ENCODE assay signal across 27 mouse cellular contexts in the genomic region with DNA sequence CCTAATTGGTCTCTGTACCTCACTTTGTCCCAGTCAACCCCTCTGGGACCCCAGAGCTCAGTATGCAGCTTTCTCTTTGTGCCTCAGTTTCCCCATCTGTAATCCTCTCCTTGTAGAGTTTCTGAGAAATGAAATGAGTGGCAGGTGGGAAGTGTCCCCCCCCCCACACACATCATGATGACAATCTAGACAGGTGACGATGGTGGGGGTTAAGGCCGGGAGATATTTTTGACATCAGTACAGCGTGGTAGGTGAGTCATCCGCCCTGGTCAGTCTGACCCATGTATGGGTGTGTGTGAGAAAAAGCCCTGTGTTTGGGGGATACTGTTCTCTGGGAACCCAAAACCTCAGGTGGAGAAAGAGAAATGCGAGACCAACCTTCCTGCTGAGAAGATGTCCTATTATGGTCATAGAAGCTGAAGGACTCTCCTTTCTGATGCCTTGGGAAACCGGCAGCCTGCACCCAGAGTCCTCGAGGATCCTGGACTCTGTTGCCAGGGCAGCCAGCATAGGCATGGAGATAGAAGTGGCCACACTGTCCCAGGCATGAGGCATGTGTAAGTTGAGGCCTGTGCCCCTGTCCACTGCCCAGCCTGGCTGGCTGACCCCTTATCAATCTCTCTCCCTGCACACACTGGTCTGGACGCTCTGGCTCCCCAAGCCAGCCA. TPM values are rescaled to one million over a fixed set of nuclear protein-coding genes. Genes with fewer than 3 reads are reported as not detected.
DNase-seq lines count a peak whose midpoint lies in the region; ATAC-seq and TF ChIP-seq lines count a peak whose summit lies in the region.
"Had no signal": no experiment of that assay in that cellular context is flagged by ENCODE, and none has a peak within 500 bp of the region (broad histone marks: within the 10 kb centered on the region; RNA-seq: fewer than 3 reads in every experiment).

No protein-coding gene starts in this region.

- H3ac ChIP-seq in myocyte (ENCODE audit: control insufficient read depth, insufficient read length): no peak overlapping the region

- H3K4me2 ChIP-seq in heart, embryonic 13.5 days: no peak overlapping the region
- H3K4me2 ChIP-seq in intestine, embryonic 14.5 days (ENCODE audit: low read length): no peak overlapping the region
- H3K4me2 ChIP-seq in intestine, postnatal 0 days (replicated peaks; ENCODE audit: low read depth): no peak overlapping the region
- H3K4me2 ChIP-seq in myocyte (ENCODE audit: low read depth): peak overlapping the region; percentile 66
- H3K4me2 ChIP-seq: embryonic facial prominence, embryonic 13.5 days; forebrain, embryonic 12.5 days; limb, embryonic 12.5 days; liver, embryonic 15.5 days; lung, embryonic 14.5 days; midbrain, embryonic 13.5 days; neural tube, embryonic 15.5 days had no signal

- H3K27ac ChIP-seq in heart, embryonic 13.5 days (replicated peaks): peak overlapping the region; percentile 63
- 0 out of 2 replicates have a peak overlapping the region, but pooled peaks have one; percentile 89 for H3K27ac ChIP-seq in intestine, embryonic 14.5 days (ENCODE audit: low read depth)
- no peak overlapping the region for H3K27ac ChIP-seq in intestine, postnatal 0 days (ENCODE audit: low read depth, low read length)
- peak overlapping the region; percentile 7; the same call in 1 of the 2 replicates for H3K27ac ChIP-seq in embryonic fibroblast, embryonic 13.5 days (ENCODE audit: insufficient read depth, low read length)
- H3K27ac ChIP-seq: embryonic facial prominence, embryonic 13.5 days; forebrain, embryonic 12.5 days; limb, embryonic 12.5 days; liver, embryonic 15.5 days; midbrain, embryonic 13.5 days; neural tube, embryonic 15.5 days had no signal

- peaks cover 24% of the 10 kb centered on the region for H3K36me3 ChIP-seq in heart, embryonic 13.5 days
- H3K36me3 ChIP-seq in intestine, embryonic 14.5 days (ENCODE audit: control insufficient read depth, insufficient read depth, low read length): no peaks in the 10 kb centered on the region
- H3K36me3 ChIP-seq in intestine, postnatal 0 days (ENCODE audit: control insufficient read depth, insufficient read depth): no peaks in the 10 kb centered on the region
- H3K36me3 ChIP-seq in myocyte (ENCODE audit: control insufficient read depth, insufficient read depth): no peaks in the 10 kb centered on the region
- H3K36me3 ChIP-seq: embryonic facial prominence, embryonic 13.5 days; forebrain, embryonic 12.5 days; limb, embryonic 12.5 days; liver, embryonic 15.5 days; midbrain, embryonic 13.5 days; neural tube, embryonic 15.5 days had no signal

- H3K79me2 ChIP-seq in myocyte (ENCODE audit: control insufficient read depth, insufficient read depth): peaks cover 21% of the 10 kb centered on the region

- DNase-seq in heart, adult 11 months: no peak
- no peak for DNase-seq in intestine, embryonic 14.5 days (ENCODE audit: low spot score)
- DNase-seq: adrenal gland, adult 2 months; adrenal gland, postnatal 36 days; B cell, adult 2 months; cerebellum, adult 18-20 months; cerebellum, postnatal 10 days; forebrain, postnatal 0 days; gastrocnemius, postnatal 10 days; kidney, adult 11 months; kidney, postnatal 14 days; lung, embryonic 14.5 days; retina, postnatal 1 day; right cerebral cortex, postnatal 14 days had no signal

- no peaks in the 10 kb centered on the region for H3K27me3 ChIP-seq in heart, embryonic 13.5 days (replicated peaks)
- H3K27me3 ChIP-seq in intestine, embryonic 14.5 days (replicated peaks; ENCODE audit: control insufficient read depth, insufficient read depth, low read length): no peaks in the 10 kb centered on the region
- no peaks in the 10 kb centered on the region for H3K27me3 ChIP-seq in intestine, postnatal 0 days (replicated peaks; ENCODE audit: control insufficient read depth, insufficient read depth, low read length)
- no peaks in the 10 kb centered on the region for H3K27me3 ChIP-seq in myocyte (ENCODE audit: control insufficient read depth, insufficient read depth, insufficient read length)
- H3K27me3 ChIP-seq: midbrain, embryonic 13.5 days had no signal

- peaks cover 75% of the 10 kb centered on the region for H3K4me1 ChIP-seq in heart, embryonic 13.5 days
- peaks cover 5% of the 10 kb centered on the region; the same call in 1 of the 2 replicates for H3K4me1 ChIP-seq in intestine, embryonic 14.5 days (replicated peaks; ENCODE audit: control insufficient read depth, insufficient read depth, low read length)
- H3K4me1 ChIP-seq in intestine, postnatal 0 days (replicated peaks; ENCODE audit: control insufficient read depth, insufficient read depth, low read length): no peaks in the 10 kb centered on the region
- H3K4me1 ChIP-seq in embryonic fibroblast, embryonic 13.5 days (ENCODE audit: control insufficient read depth, insufficient read depth, low read length): peaks cover 24% of the 10 kb centered on the region
- H3K4me1 ChIP-seq: forebrain, embryonic 12.5 days had no signal

- no peak for ATAC-seq in heart, embryonic 13.5 days (ENCODE audit: extremely low read depth, insufficient number of reproducible peaks, low FRiP score, low TSS enrichment)
- no peak for ATAC-seq in intestine, embryonic 14.5 days (replicated peaks; ENCODE audit: low FRiP score, low TSS enrichment, low read depth)
- no peak for ATAC-seq in intestine, postnatal 0 days
- ATAC-seq: activated CD4-positive, CD25-positive, alpha-beta regulatory T cell, adult 4 months; forebrain, postnatal 0 days; hindbrain, embryonic 16.5 days; midbrain, embryonic 13.5 days had no signal

- peak overlapping the region; percentile 67 for H3K9ac ChIP-seq in heart, embryonic 13.5 days
- no peak overlapping the region for H3K9ac ChIP-seq in intestine, embryonic 14.5 days (ENCODE audit: low read length)
- no peak overlapping the region for H3K9ac ChIP-seq in intestine, postnatal 0 days (ENCODE audit: low read depth, low read length)
- H3K9ac ChIP-seq: embryonic facial prominence, embryonic 13.5 days; forebrain, embryonic 12.5 days; forebrain, postnatal 0 days; limb, embryonic 12.5 days; liver, embryonic 15.5 days; lung, embryonic 14.5 days; midbrain, embryonic 13.5 days; neural tube, embryonic 15.5 days had no signal

- TF ChIP-seq CTCF in intestine, postnatal 0 days (IDR thresholded peaks at IDR 0.05; ENCODE audit: low read depth): no peak
- TF ChIP-seq CTCF in embryonic fibroblast, embryonic 13.5 days (IDR thresholded peaks at IDR 0.05; ENCODE audit: borderline replicate concordance, insufficient read depth, low read length): no peak

- TF ChIP-seq POLR2A in embryonic fibroblast, embryonic 13.5 days (IDR thresholded peaks at IDR 0.05; ENCODE audit: low read depth, low read length): no peak
- no peak for TF ChIP-seq POLR2A in myocyte (IDR thresholded peaks at IDR 0.05; ENCODE audit: insufficient read length, low read depth)

- no peak overlapping the region for H3K4me3 ChIP-seq in heart, embryonic 13.5 days
- no peak overlapping the region for H3K4me3 ChIP-seq in intestine, embryonic 14.5 days (ENCODE audit: low read depth, low read length)
- no peak overlapping the region for H3K4me3 ChIP-seq in intestine, postnatal 0 days (ENCODE audit: low read depth, low read length)
- H3K4me3 ChIP-seq in embryonic fibroblast, embryonic 13.5 days (ENCODE audit: insufficient read depth, low read length): no peak overlapping the region
- no peak overlapping the region for H3K4me3 ChIP-seq in myocyte
- H3K4me3 ChIP-seq: embryonic facial prominence, embryonic 13.5 days; erythroblast, embryonic 14.5 days; forebrain, embryonic 12.5 days; limb, embryonic 12.5 days; liver, embryonic 15.5 days; midbrain, embryonic 13.5 days; neural tube, embryonic 15.5 days had no signal

- 52% methylated on average over 8 of the region's 8 CpGs for WGBS in heart, embryonic 13.5 days
- WGBS in intestine, embryonic 14.5 days: 84% methylated on average over 8 of the region's 8 CpGs
- 82% methylated on average over 8 of the region's 8 CpGs for WGBS in intestine, postnatal 0 days

- 0 out of 2 replicates have a peak, but pooled peaks cover 5% of the 10 kb centered on the region for H3K9me3 ChIP-seq in heart, embryonic 13.5 days
- H3K9me3 ChIP-seq in intestine, embryonic 14.5 days (ENCODE audit: control insufficient read depth, low read length): 0 out of 2 replicates have a peak, but pooled peaks cover 2% of the 10 kb centered on the region
- no peaks in the 10 kb centered on the region for H3K9me3 ChIP-seq in intestine, postnatal 0 days (ENCODE audit: control insufficient read depth)
- H3K9me3 ChIP-seq: embryonic facial prominence, embryonic 13.5 days; forebrain, embryonic 12.5 days; liver, embryonic 15.5 days; midbrain, embryonic 13.5 days; neural tube, embryonic 15.5 days had no signal

TF ChIP-seq in myocyte, 11 proteins besides CTCF, POLR2A, EP300 and RAD21:
- TF ChIP-seq USF1 (IDR thresholded peaks at IDR 0.05; ENCODE audit: low read depth) (no peak), POLR2AphosphoS2 (IDR thresholded peaks at IDR 0.05; ENCODE audit: insufficient read length, low read depth) (no peak), MAX (IDR thresholded peaks at IDR 0.05; ENCODE audit: low read depth) (no peak), TCF3 (IDR thresholded peaks at IDR 0.05; ENCODE audit: insufficient read length, low read depth) (peak; percentile 5), MYOD1 (IDR thresholded peaks at IDR 0.05; ENCODE audit: control insufficient read depth in 1 of 3, insufficient read length in 2 of 3, low read depth in 2 of 3) (peak in 2 of 3 experiments; percentile 74 to 87), CEBPB (IDR thresholded peaks at IDR 0.05; ENCODE audit: insufficient read depth, poor library complexity, severe bottlenecking) (no peak), MYOG (IDR thresholded peaks at IDR 0.05; ENCODE audit: control insufficient read depth in 1 of 3, insufficient read depth in 1 of 3, insufficient read length in 2 of 3, low read depth in 2 of 3) (peak in 2 of 3 experiments; percentile 1 to 27), SRF (IDR thresholded peaks at IDR 0.05; ENCODE audit: control insufficient read depth, insufficient read length, low read depth) (peak; percentile 88), TCF12 (IDR thresholded peaks at IDR 0.05; ENCODE audit: insufficient read depth, poor library complexity, severe bottlenecking) (no peak), REST (IDR thresholded peaks at IDR 0.05; ENCODE audit: insufficient read depth, insufficient read length) (no peak), E2F4 (IDR thresholded peaks at IDR 0.05; ENCODE audit: insufficient read depth) (no peak)

RNA-seq across cellular contexts. Expression of gene Jph2, which starts 50.1 kb away (rescaled TPM):
- 41.5 and 42.9 TPM in 2 replicates for polyA plus RNA-seq in heart, embryonic 13.5 days (2015; fragmentation: Nextera tagmentation; extraction: Ambion mirVana)
- 5.6 and 5.9 TPM in 2 replicates for polyA plus RNA-seq in intestine, embryonic 14.5 days (2014; fragmentation: Nextera tagmentation; extraction: Ambion mirVana)
- 9.8 and 10.0 TPM in 2 replicates for polyA plus RNA-seq in intestine, postnatal 0 days (2015; fragmentation: Nextera tagmentation; extraction: Ambion mirVana)
- polyA plus RNA-seq in embryonic fibroblast, embryonic 13.5 days (2011; ENCODE audit: insufficient read length, low read depth, missing spikeins): 33.0 and 50.9 TPM in 2 replicates
- 217 TPM for polyA plus RNA-seq in myocyte (2012; fragmentation: generic; extraction: Trizol)
- polyA plus RNA-seq: activated CD4-positive, CD25-positive, alpha-beta regulatory T cell, adult 4 months; erythroblast, embryonic 14.5 days had no signal
